Mouse (Mus musculus) liver, embryonic 14.5 days (tissue): ENCODE results near the gene 9230104L09Rik.

Experiments
- CTCF ChIP-seq: IDR thresholded peaks from 2 replicates; pipeline ENCODE4 v1.5.1; 2016; ENCODE audit warnings: antibody characterized with exemption, low read depth, control low read depth
- EP300 ChIP-seq: IDR thresholded peaks from 2 replicates; pipeline ENCODE4 v1.6.1; 2016; ENCODE audit warnings: antibody characterized with exemption, low read depth

DNA sequence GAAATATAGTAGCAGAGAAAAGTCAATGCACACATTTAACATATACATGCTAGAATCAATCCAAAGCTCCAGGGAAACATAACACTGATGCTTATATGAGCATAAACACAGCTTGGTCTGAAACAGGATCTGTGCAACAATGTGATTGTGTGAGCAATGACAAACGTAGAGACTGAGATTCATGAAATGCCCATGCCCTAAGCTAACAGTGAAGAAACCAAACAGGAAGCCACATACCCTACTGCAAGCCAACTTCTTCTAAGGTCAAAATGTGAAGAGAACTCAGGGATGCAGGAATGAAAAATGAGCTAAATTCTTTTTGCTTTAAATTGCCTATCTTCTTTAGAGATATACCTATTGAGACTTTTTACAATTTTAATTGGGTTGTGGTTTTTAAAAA, 4.1 kb upstream of the 9230104L09Rik start:
- TF ChIP-seq CTCF = no peak
- no peak for TF ChIP-seq EP300
